Mouse (Mus musculus) brain, embryonic 14.5 days (tissue): ENCODE results near the gene 1110004F10Rik. TPM values are rescaled to one million over a fixed set of nuclear protein-coding genes. Genes with fewer than 3 reads are reported as not detected.

Source experiments
- DNase-seq: peaks from one replicate; pipeline ENCODE4 v3.0.0-alpha.2; 2011; ENCODE audit warnings: low read depth
- CTCF ChIP-seq: fragments of 200-500 bp; IDR thresholded peaks from 2 replicates; pipeline ENCODE4 v1.5.1; 2012; ENCODE audit warnings: inconsistent platforms, mild to moderate bottlenecking, moderate library complexity, borderline replicate concordance; ENCODE audit not compliant: insufficient read depth, insufficient read length; ENCODE audit errors: extremely low read depth
- POLR2A ChIP-seq: fragments of 200-500 bp; IDR thresholded peaks from 2 replicates; pipeline ENCODE4 v1.6.1; 2012; ENCODE audit warnings: mild to moderate bottlenecking, inconsistent platforms, borderline replicate concordance; ENCODE audit not compliant: poor library complexity, insufficient read depth, insufficient read length, severe bottlenecking; ENCODE audit errors: extremely low read depth
- polyA plus RNA-seq: library from polyadenylated mRNA; depleted of rRNA; stranded (reverse); fragments of >200 nt; gene quantifications from 2 replicates; pipeline ENCODE4 v1.2.3, GENCODE M21; 2012; rRNA removed

1110004F10Rik gene
- polyA plus RNA-seq, result 197 and 225 TPM in 2 replicates

DNA sequence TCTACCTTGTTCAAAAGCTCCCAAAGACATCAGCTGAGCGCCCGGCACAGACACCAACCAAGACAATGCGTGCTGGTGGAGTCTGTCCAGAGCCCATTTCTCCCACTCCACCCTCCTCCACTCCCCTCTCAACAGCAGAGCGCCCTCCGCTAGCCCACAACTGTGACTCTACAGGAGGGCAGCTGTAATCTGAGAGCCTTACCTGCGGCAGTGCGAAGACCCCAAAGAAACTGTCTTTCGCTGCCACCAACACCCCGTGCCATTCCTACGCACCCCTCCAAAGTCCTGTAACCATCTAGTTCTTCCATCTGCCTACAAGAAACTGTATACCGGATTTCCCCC lies at the start of gene 1110004F10Rik:
1110004F10Rik (plus strand) TSS at position 202 of the 342 bp plus-strand sequence.
- TF ChIP-seq CTCF (no peak), POLR2A (no peak)
- DNase-seq, result peak; percentile 54

DNA sequence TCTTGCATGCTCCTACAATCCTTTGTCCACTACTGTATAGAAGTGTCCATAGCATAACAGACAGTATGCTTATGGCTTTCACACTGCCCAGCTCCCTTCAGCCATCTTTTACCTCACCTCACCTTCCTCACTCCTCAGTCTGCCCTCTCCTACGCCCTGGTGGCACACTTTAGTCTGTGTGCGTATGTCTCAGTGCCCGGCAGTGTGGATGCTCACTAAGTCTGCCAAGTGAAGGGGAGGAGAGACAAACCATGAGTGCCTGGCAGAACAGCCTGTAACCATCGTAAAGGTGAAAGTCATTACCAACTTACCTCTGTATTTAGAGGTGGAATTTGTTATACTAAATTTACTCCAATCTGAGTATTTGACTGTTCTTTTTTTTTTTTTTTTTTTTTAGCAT lies 36.5 kb upstream of the 1110004F10Rik start:
- TF ChIP-seq POLR2A, result no peak
- TF ChIP-seq CTCF, result no peak
- DNase-seq, result no peak

DNA sequence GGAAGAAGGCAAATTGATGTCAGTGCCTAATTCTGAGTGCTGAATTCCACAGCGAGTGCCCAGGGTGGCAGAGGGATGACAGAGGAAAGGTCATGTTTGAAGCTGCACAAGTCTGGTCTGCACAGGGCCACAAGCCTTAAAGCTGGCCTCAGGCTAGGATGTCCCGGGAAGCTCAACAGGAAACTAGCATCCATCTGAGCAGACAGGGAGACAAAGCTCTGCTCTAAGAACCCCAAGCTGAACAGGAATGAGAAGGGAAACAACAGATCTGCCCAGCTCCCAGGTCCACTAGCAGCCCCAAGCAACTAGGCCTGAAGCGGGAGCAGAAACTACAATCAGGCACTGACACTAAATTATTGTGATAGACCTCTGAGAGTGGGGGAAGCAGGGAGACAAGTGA lies 9.2 kb upstream of the 1110004F10Rik start:
- peak; percentile 62 for DNase-seq
- no peak for TF ChIP-seq POLR2A

DNA sequence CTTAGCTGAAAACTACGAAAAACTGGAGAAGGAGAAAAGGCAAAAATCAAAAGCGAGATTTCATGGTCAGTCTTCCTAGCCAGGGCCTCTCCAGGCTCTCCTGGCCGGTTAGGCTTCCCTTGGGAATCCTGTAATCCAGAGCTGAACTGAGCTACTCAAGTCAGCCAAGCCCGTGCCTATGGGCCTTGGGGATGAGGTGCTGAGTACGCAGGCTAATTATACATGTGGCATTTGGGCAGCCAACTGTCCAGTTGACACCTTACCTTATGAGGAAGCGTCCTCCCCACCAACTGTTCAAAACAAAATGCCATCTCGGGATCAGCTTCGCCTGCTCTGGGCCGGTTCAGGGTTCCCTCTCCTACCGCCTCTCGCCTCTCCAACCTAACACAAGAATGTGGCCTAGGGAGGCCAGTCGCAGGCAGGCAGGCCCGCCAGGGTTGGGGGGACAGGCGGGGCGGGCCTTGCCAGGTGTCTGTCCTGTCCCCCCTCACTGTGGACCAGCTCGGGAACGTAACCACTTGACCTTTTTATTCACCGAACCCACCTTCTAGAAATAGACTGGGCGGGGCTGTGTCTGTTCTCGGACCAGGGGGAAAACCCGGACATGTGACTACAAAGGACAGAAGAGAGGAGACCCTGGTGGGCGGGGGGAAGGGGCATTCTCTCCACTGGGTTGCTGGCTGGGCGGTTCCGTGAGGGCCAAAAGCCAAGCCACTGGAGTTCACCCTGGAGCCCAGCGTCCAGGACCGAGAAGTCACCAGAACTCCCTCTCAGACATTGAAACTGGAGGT lies 8.4 kb upstream of the 1110004F10Rik start:
- peak; percentile 76 for DNase-seq
- TF ChIP-seq POLR2A, result no peak
- TF ChIP-seq CTCF, result no peak

DNA sequence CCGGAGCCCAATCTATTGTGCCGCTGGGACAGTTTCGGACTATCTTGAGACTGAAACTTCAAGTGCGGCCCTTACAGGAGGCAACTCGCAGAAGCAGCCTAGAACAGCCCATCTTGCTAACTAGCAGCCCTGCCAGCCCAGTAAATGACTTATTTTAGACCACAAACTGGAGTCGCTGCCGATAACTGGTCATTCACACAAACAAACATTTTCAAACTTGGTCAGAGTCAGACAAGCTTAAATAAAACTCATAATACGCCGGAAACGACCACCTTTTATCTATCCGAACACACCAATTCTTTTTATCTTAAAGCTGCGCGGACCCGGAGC lies 7.8 kb upstream of the 1110004F10Rik start:
- TF ChIP-seq POLR2A (no peak), CTCF (no peak)
- peak; percentile 78 for DNase-seq

DNA sequence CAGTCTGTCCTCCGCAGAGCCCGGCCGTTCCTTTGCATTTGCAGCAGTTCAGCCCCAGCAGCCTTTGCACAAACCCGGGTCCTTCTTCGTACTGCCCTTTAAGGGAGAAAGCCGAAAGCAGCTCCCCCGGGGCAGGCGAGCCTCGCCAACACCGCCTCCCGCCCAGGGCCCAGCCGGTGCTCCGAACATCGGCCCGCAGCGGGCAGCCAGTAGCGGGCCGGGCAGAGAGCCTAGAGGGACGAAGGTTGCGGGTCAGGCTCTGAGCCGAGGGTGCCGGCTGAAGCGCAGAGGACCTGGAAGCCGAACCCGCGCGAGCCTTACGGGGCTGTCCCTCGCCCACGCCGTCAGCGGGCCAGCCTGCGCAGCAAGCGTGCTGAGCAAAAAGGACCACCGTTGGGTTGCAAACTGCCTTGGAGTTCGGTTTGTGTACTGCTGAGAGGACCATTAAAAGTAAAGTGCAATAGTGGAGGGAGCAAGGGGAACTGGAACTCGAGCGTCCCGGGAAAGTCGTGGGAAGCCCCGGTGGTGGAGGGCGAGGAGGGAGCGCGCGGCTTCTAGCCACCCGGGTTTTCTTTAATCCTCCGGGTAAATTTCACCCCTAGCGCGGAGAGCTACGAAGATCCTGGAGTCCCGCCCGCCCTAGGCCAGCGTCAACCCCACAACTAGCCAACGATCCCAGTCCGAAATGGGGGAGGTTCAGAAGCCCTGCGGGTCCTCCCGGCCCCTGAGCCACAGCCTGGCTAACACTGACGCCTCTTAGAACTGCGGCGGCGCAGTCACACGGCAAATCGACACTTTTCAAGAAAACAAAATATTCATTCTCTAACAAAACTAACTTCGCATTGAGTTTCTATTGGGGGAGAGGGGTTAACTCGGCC lies 7.2 kb upstream of the 1110004F10Rik start:
- DNase-seq, result peak; percentile 74

DNA sequence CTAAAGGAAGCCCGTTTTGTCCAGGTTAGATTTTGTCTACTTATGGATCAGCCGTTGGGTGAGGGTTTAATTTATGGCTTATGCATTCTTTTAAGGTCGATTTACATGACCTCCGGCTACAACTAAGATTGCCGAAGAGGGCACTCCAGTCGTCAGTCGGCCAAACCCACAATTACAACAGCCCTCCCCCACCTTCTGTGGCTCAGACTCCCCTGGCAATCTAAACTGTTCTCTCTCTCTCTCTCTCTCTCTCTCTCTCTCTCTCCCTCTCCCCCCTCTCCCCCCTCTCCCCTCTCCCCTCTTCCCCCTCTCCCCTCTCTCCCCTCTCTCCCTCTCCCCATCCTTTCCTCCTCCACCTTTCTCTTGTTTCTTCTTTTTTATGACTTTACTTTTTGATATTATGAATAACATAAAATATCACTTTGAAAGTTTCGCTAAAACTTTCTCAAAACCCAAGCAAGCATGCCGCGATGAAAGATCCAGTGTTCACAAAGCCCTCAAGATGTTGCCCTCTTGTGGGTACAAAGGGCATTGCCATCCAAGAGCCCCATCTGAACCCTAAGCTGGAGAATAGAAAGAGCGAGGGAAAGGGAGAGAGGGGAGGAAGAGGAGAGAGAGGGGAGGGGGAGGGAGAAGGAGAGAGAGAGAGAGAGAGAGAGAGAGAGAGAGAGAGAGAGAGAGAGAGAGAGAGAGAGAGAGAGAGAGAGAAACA lies 6.4 kb upstream of the 1110004F10Rik start:
- TF ChIP-seq CTCF (peak; percentile 86; the same call in 1 of the 2 replicates), POLR2A (no peak)
- DNase-seq, result peak; percentile 95

More for the DNA sequence above, 7.2 kb upstream of the 1110004F10Rik start:
- TF ChIP-seq POLR2A (0 out of 2 replicates have a peak, but pooled peaks have one; percentile 13), CTCF (no peak)

DNA sequence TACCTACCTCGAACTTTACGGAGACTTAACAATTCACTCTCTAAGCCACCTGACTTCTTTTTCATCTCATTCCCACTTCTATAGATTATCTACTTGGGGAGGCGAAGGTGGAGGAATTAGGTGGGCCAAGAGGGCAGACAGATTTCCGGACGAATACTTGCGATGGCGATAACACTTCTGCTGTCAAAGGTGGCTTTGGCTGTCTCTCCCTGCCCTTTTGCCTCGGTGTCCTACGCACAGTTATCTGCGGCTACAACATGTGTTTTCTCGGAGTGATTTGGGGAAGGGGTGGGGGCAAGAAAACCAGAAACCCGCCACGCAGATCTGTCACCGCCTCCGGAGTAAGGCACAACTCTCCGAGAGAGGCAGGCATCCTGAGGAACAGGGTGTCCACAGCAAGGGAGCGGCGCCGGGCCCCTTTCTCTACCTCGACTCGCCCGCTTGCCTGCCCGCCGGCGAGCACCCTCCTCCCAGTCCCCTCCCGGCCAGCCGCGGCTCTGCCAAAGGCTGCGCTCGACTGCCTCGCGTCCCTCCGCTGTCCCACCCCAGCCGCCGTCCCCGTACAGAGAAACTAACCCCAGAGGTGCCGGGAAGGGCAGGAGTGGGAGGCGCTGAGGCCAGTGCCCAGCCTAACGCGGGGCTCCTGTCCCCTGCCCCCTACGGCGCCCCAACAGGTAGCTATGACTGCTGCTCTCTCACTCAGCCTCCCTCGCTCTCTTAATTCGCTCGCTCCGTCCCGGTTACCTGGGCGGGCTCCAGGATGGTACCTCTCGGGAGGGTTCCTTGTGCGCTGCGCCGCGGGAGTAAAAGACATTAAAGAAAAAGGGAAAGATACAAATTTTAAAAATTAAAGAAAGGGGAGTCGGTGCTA lies 5.6 kb upstream of the 1110004F10Rik start:
- peak; percentile 78 for DNase-seq
- TF ChIP-seq CTCF (no peak), POLR2A (no peak)

DNA sequence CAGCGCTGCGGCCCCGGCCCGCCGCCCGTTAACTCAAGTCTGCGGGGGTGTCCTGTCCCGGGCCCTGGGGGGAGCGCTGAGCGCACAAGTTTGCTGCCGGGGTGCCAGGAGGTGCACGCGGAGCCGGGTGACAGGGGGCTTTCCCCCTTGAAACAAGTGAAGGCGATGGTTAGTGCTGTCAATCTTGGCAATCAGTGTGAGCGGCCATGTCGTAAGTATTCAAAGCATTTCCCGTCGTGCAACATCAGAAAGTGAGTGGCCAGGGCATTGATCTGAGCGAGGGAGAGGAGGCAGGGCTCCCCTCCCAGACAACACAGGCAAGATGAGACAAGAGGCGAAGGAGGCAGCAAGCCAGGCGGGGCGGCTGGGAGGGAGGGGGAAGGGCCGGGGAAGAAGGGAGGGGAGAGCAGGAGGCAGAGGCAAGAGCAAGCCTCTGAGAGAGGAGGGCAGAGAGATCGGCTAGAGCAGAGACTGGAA lies 4.9 kb upstream of the 1110004F10Rik start:
- no peak for TF ChIP-seq CTCF
- TF ChIP-seq POLR2A, result peak; percentile 27; the same call in 1 of the 2 replicates
- peak; percentile 95 for DNase-seq

DNA sequence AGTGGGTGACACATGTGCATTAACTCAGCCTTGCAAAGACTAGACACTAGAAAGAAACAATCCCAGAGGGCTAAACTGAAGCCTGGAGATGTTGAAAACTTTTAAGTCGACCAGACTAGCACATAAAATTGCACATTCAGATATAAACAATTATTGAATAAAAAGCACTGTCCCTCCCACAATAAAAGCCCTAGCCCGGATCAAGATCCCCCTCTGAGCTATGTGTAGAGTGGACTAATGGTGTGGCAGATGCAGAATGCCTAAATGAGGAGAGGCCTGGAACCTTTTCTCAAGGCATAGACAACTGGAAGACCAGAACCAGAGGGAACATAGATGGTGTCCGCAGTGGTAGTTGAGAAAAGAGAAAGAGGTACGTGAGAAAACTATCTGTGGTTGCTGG lies 3.7 kb upstream of the 1110004F10Rik start:
- no peak for TF ChIP-seq CTCF
- no peak for TF ChIP-seq POLR2A
- DNase-seq, result no peak
